Mouse (Mus musculus) hindbrain, embryonic 16.5 days (tissue): ENCODE measurements around the gene Inafm1. TPM values are rescaled to one million over a fixed set of nuclear protein-coding genes. Genes with fewer than 3 reads are reported as not detected.
A peak's percentile ranks its signal among the peaks of the same experiment; 100 is the strongest.

Source experiments
- ATAC-seq: fragments of 200-750 bp; cut with Nextera tagmentation; 2 replicates; pipeline ENCODE4 v1.8.0; 2017; ENCODE audit warnings: moderate TSS enrichment, moderate library complexity
- H3K27ac ChIP-seq: fragments of 300-500 bp; sonication (generic); 2 replicates; pipeline ENCODE4 v1.5.1; 2014; ENCODE audit warnings: low read depth, mild to moderate bottlenecking, control low read depth, low read length, moderate library complexity
- H3K27me3 ChIP-seq: fragments of 300-500 bp; sonication (generic); replicated peaks from 2 replicates; pipeline ENCODE4 v1.6.1; 2014; ENCODE audit warnings: low read length; ENCODE audit not compliant: control insufficient read depth, insufficient read depth
- H3K36me3 ChIP-seq: fragments of 300-500 bp; sonication (generic); 2 replicates; pipeline ENCODE4 v1.6.1; 2014; ENCODE audit warnings: mild to moderate bottlenecking, low read length, moderate library complexity, mixed read lengths; ENCODE audit not compliant: control insufficient read depth, insufficient read depth
- H3K4me1 ChIP-seq: fragments of 300-500 bp; sonication (generic); 2 replicates; pipeline ENCODE4 v1.6.1; 2014; ENCODE audit warnings: low read depth, low read length; ENCODE audit not compliant: control insufficient read depth, insufficient read depth
- H3K4me2 ChIP-seq: fragments of 300-500 bp; sonication (generic); 2 replicates; pipeline ENCODE4 v1.6.1; 2014; ENCODE audit warnings: mild to moderate bottlenecking, low read length, control low read depth, moderate library complexity
- H3K4me3 ChIP-seq: fragments of 300-500 bp; sonication (generic); 2 replicates; pipeline ENCODE4 v1.5.1; 2014; ENCODE audit warnings: mild to moderate bottlenecking, low read length, control low read depth, moderate library complexity
- H3K9ac ChIP-seq: fragments of 300-500 bp; sonication (generic); 2 replicates; pipeline ENCODE4 v1.6.1; 2014; ENCODE audit warnings: low read depth, mild to moderate bottlenecking, control low read depth, low read length, moderate library complexity
- H3K9me3 ChIP-seq: fragments of 300-500 bp; sonication (generic); 2 replicates; pipeline ENCODE4 v1.6.1; 2014; ENCODE audit warnings: mild to moderate bottlenecking, low read length, moderate library complexity; ENCODE audit not compliant: control insufficient read depth
- WGBS: fragments of 180-500 bp; shearing (Covaris S2); extraction: QIAGEN DNeasy Blood & Tissue Kit; methylation state at CpG from one replicate; pipeline ENCODE4 v1.1.7; 2014; 5-methylcytosine and 5-hydroxymethylcytosine counted together
- polyA plus RNA-seq: library from polyadenylated mRNA; unstranded; fragments of >200 nt; fragmentation: Nextera tagmentation; extraction: Ambion mirVana; gene quantifications from 2 replicates; pipeline ENCODE4 v1.2.1, GENCODE M21; 2015

Inafm1 gene
- polyA plus RNA-seq, 1 experiment from 2014 or later = 62.4 TPM

GRCm38 (mm10) chr7:16287016-16287415 is 13.6 kb upstream of the Inafm1 start:
- Histone ChIP-seq H3K36me3 (peaks cover 9% of the 10 kb centered on the region), H3K4me3 (peak overlapping the region; percentile 51), H3K27me3 (no peaks in the 10 kb centered on the region), H3K4me1 (peaks cover 9% of the 10 kb centered on the region), H3K9me3 (no peaks in the 10 kb centered on the region), H3K9ac (peak overlapping the region; percentile 58), H3K27ac (peak overlapping the region; percentile 83; the same call in 1 of the 2 replicates), H3K4me2 (peak overlapping the region; percentile 63)
- ATAC-seq = no peak
- whole genome bisulfite sequencing = 78% methylated on average over 2 of the region's 2 CpGs

- Histone ChIP-seq H3K4me2 (peak within 1 kb of the TSS; percentile 63), H3K9me3 (no peaks in the 10 kb centered on the region), H3K36me3 (peaks cover 14% of the 10 kb centered on the region), H3K4me1 (peaks cover 9% of the 10 kb centered on the region), H3K27me3 (no peaks in the 10 kb centered on the region), H3K9ac (peak within 1 kb of the TSS; percentile 62), H3K27ac (peak within 1 kb of the TSS; percentile 83), H3K4me3 (peak within 1 kb of the TSS; percentile 51)
- under 1% methylated on average over 67 of the region's 70 CpGs for WGBS
- ATAC-seq = peak; percentile 95
Measured at GRCm38 (mm10) chr7:16286026-16286961, 12.9 kb upstream of the Inafm1 start, which contains the start of gene Ccdc9. Gene Ccdc9 (minus strand): TSS chr7:16286795.

GRCm38 (mm10) chr7:16285450-16286025 is 12.1 kb upstream of the Inafm1 start:
- 6% methylated on average over 14 of the region's 14 CpGs for WGBS
- Histone ChIP-seq H3K4me2 (peak overlapping the region; percentile 63), H3K4me1 (peaks cover 9% of the 10 kb centered on the region), H3K36me3 (peaks cover 18% of the 10 kb centered on the region), H3K9me3 (no peaks in the 10 kb centered on the region), H3K27me3 (no peaks in the 10 kb centered on the region), H3K4me3 (peak overlapping the region; percentile 51), H3K9ac (no peak overlapping the region; the same call in 1 of the 2 replicates), H3K27ac (peak overlapping the region; percentile 83; the same call in 1 of the 2 replicates)
- ATAC-seq = peak; percentile 32

- no peak overlapping the region; the same call in 1 of the 2 replicates for H3K4me3 ChIP-seq
- peak overlapping the region; percentile 63 for H3K4me2 ChIP-seq
- no peak overlapping the region for H3K9ac ChIP-seq
- H3K27ac ChIP-seq = no peak overlapping the region
- H3K36me3 ChIP-seq = peaks cover 23% of the 10 kb centered on the region
- H3K4me1 ChIP-seq = peaks cover 9% of the 10 kb centered on the region
- no peak for ATAC-seq
- no peaks in the 10 kb centered on the region for H3K27me3 ChIP-seq
- H3K9me3 ChIP-seq = no peaks in the 10 kb centered on the region
- 70% methylated on average over 9 of the region's 9 CpGs for WGBS
Measured at GRCm38 (mm10) chr7:16284904-16285303, 11.5 kb upstream of the Inafm1 start.

GRCm38 (mm10) chr7:16284001-16284400 is 10.6 kb upstream of the Inafm1 start:
- H3K27ac ChIP-seq = no peak overlapping the region
- H3K4me2 ChIP-seq = no peak overlapping the region
- H3K9me3 ChIP-seq = no peaks in the 10 kb centered on the region
- ATAC-seq = no peak
- H3K4me3 ChIP-seq = no peak overlapping the region
- H3K9ac ChIP-seq = no peak overlapping the region
- peaks cover 9% of the 10 kb centered on the region for H3K4me1 ChIP-seq
- H3K36me3 ChIP-seq = peaks cover 24% of the 10 kb centered on the region
- no peaks in the 10 kb centered on the region for H3K27me3 ChIP-seq
- 93% methylated on average over 8 of the region's 8 CpGs for WGBS

- Histone ChIP-seq H3K4me1 (peaks cover 9% of the 10 kb centered on the region), H3K9ac (no peak overlapping the region), H3K36me3 (peaks cover 26% of the 10 kb centered on the region), H3K4me3 (no peak overlapping the region), H3K9me3 (no peaks in the 10 kb centered on the region), H3K27ac (no peak overlapping the region), H3K4me2 (no peak overlapping the region), H3K27me3 (no peaks in the 10 kb centered on the region)
- no peak for ATAC-seq
- WGBS = 88% methylated on average over 13 of the region's 13 CpGs
Measured at GRCm38 (mm10) chr7:16282334-16282733, 8.9 kb upstream of the Inafm1 start.

- H3K4me1 ChIP-seq = peaks cover 8% of the 10 kb centered on the region
- H3K36me3 ChIP-seq = peaks cover 29% of the 10 kb centered on the region
- no peaks in the 10 kb centered on the region for H3K9me3 ChIP-seq
- no peak for ATAC-seq
- no peak overlapping the region for H3K9ac ChIP-seq
- H3K27ac ChIP-seq = no peak overlapping the region
- no peaks in the 10 kb centered on the region for H3K27me3 ChIP-seq
- no peak overlapping the region for H3K4me3 ChIP-seq
- H3K4me2 ChIP-seq = no peak overlapping the region
- WGBS = 88% methylated on average over 11 of the region's 11 CpGs
Measured at GRCm38 (mm10) chr7:16280721-16281120, 7.3 kb upstream of the Inafm1 start.

- peaks cover 13% of the 10 kb centered on the region for H3K36me3 ChIP-seq
- no peak overlapping the region for H3K27ac ChIP-seq
- H3K27me3 ChIP-seq = no peaks in the 10 kb centered on the region
- no peaks in the 10 kb centered on the region for H3K9me3 ChIP-seq
- no peak for ATAC-seq
- no peak overlapping the region for H3K9ac ChIP-seq
- H3K4me2 ChIP-seq = no peak overlapping the region
- peaks cover 25% of the 10 kb centered on the region for H3K4me1 ChIP-seq
- H3K4me3 ChIP-seq = no peak overlapping the region
- 89% methylated on average over 9 of the region's 10 CpGs for WGBS
Measured at GRCm38 (mm10) chr7:16274922-16275890, 1.8 kb upstream of the Inafm1 start.
